Mouse (Mus musculus): ENCODE results near the gene Nfatc2. TPM values are rescaled to one million over a fixed set of nuclear protein-coding genes. Genes with fewer than 3 reads are reported as not detected.
A peak's percentile ranks its signal among the peaks of the same experiment; 100 is the strongest.

Nfatc2 gene
- polyA plus RNA-seq, 1 experiment: 15.3 TPM

- no peak overlapping the region for H3K4me3 ChIP-seq (ENCODE audit: extremely low read depth, insufficient read depth, insufficient read length)
- TF ChIP-seq POLR2A (IDR thresholded peaks at IDR 0.05; ENCODE audit: low read depth, low read length) (no peak), CTCF (IDR thresholded peaks at IDR 0.05; ENCODE audit: extremely low read depth, insufficient read depth, insufficient read length, insufficient replicate concordance) (peak; percentile 66; the same call in 1 of the 2 replicates)
- DNase-seq (ENCODE audit: low read depth in 1 of 2, low spot score in 2 of 2): peak in 1 of 2 experiments; percentile 57
- no peaks in the 10 kb centered on the region for H3K36me3 ChIP-seq (ENCODE audit: control insufficient read depth, insufficient read depth, low read length)
- H3K27me3 ChIP-seq (ENCODE audit: control insufficient read depth, insufficient read depth, low read length): no peaks in the 10 kb centered on the region
- no peak overlapping the region for H3K27ac ChIP-seq (ENCODE audit: insufficient read depth, low read length)
- WGBS: 21% methylated on average over 4 of the region's 4 CpGs
- H3K4me1 ChIP-seq (ENCODE audit: control insufficient read depth, insufficient read depth, insufficient read length): peaks cover 5% of the 10 kb centered on the region; the same call in 1 of the 2 replicates
Measured at GRCm38 (mm10) chr2:168469032-168469431, 132.4 kb downstream of the Nfatc2 start.

GRCm38 (mm10) chr2:168467166-168467565 is 134.3 kb downstream of the Nfatc2 start:
- Histone ChIP-seq H3K4me3 (ENCODE audit: extremely low read depth, insufficient read depth, insufficient read length) (no peak overlapping the region), H3K36me3 (ENCODE audit: control insufficient read depth, insufficient read depth, low read length) (no peaks in the 10 kb centered on the region), H3K4me1 (ENCODE audit: control insufficient read depth, insufficient read depth, insufficient read length) (no peaks in the 10 kb centered on the region), H3K27me3 (ENCODE audit: control insufficient read depth, insufficient read depth, low read length) (no peaks in the 10 kb centered on the region), H3K27ac (ENCODE audit: insufficient read depth, low read length) (no peak overlapping the region)
- TF ChIP-seq CTCF (IDR thresholded peaks at IDR 0.05; ENCODE audit: extremely low read depth, insufficient read depth, insufficient read length, insufficient replicate concordance) (no peak), POLR2A (IDR thresholded peaks at IDR 0.05; ENCODE audit: low read depth, low read length) (no peak)
- 88% methylated on average over 5 of the region's 5 CpGs for WGBS
- DNase-seq (ENCODE audit: low read depth in 1 of 2, low spot score in 2 of 2): no peak

GRCm38 (mm10) chr2:168466066-168466465 is 135.4 kb downstream of the Nfatc2 start:
- TF ChIP-seq CTCF (IDR thresholded peaks at IDR 0.05; ENCODE audit: extremely low read depth, insufficient read depth, insufficient read length, insufficient replicate concordance) (no peak), POLR2A (IDR thresholded peaks at IDR 0.05; ENCODE audit: low read depth, low read length) (no peak)
- no peak overlapping the region for H3K4me3 ChIP-seq (ENCODE audit: extremely low read depth, insufficient read depth, insufficient read length)
- no peaks in the 10 kb centered on the region for H3K4me1 ChIP-seq (ENCODE audit: control insufficient read depth, insufficient read depth, insufficient read length)
- H3K27me3 ChIP-seq (ENCODE audit: control insufficient read depth, insufficient read depth, low read length): no peaks in the 10 kb centered on the region
- H3K36me3 ChIP-seq (ENCODE audit: control insufficient read depth, insufficient read depth, low read length): no peaks in the 10 kb centered on the region
- DNase-seq (ENCODE audit: low read depth in 1 of 2, low spot score in 2 of 2): no peak
- 78% methylated on average over 9 of the region's 9 CpGs for WGBS
- no peak overlapping the region for H3K27ac ChIP-seq (ENCODE audit: insufficient read depth, low read length)

GRCm38 (mm10) chr2:168465646-168466045 is 135.8 kb downstream of the Nfatc2 start:
- DNase-seq (ENCODE audit: low read depth in 1 of 2, low spot score in 2 of 2): no peak
- 78% methylated on average over 5 of the region's 5 CpGs for WGBS
- H3K27me3 ChIP-seq (ENCODE audit: control insufficient read depth, insufficient read depth, low read length): no peaks in the 10 kb centered on the region
- no peaks in the 10 kb centered on the region for H3K36me3 ChIP-seq (ENCODE audit: control insufficient read depth, insufficient read depth, low read length)
- H3K27ac ChIP-seq (ENCODE audit: insufficient read depth, low read length): no peak overlapping the region
- no peak overlapping the region for H3K4me3 ChIP-seq (ENCODE audit: extremely low read depth, insufficient read depth, insufficient read length)
- no peak for TF ChIP-seq POLR2A (IDR thresholded peaks at IDR 0.05; ENCODE audit: low read depth, low read length)
- TF ChIP-seq CTCF (IDR thresholded peaks at IDR 0.05; ENCODE audit: extremely low read depth, insufficient read depth, insufficient read length, insufficient replicate concordance): no peak
- no peaks in the 10 kb centered on the region for H3K4me1 ChIP-seq (ENCODE audit: control insufficient read depth, insufficient read depth, insufficient read length)

- no peaks in the 10 kb centered on the region for H3K36me3 ChIP-seq (ENCODE audit: control insufficient read depth, insufficient read depth, low read length)
- H3K4me3 ChIP-seq (ENCODE audit: extremely low read depth, insufficient read depth, insufficient read length): no peak overlapping the region
- no peaks in the 10 kb centered on the region for H3K4me1 ChIP-seq (ENCODE audit: control insufficient read depth, insufficient read depth, insufficient read length)
- TF ChIP-seq CTCF (IDR thresholded peaks at IDR 0.05; ENCODE audit: extremely low read depth, insufficient read depth, insufficient read length, insufficient replicate concordance) (no peak), POLR2A (IDR thresholded peaks at IDR 0.05; ENCODE audit: low read depth, low read length) (no peak)
- DNase-seq (ENCODE audit: low read depth in 1 of 2, low spot score in 2 of 2): no peak
- H3K27me3 ChIP-seq (ENCODE audit: control insufficient read depth, insufficient read depth, low read length): no peaks in the 10 kb centered on the region
- H3K27ac ChIP-seq (ENCODE audit: insufficient read depth, low read length): no peak overlapping the region
- 79% methylated on average over 9 of the region's 9 CpGs for WGBS
Measured at GRCm38 (mm10) chr2:168461865-168462264, 139.6 kb downstream of the Nfatc2 start.

GRCm38 (mm10) chr2:168459627-168460026 is 141.8 kb downstream of the Nfatc2 start:
- 83% methylated on average over 5 of the region's 5 CpGs for WGBS
- Histone ChIP-seq H3K4me3 (ENCODE audit: extremely low read depth, insufficient read depth, insufficient read length) (no peak overlapping the region), H3K4me1 (ENCODE audit: control insufficient read depth, insufficient read depth, insufficient read length) (no peaks in the 10 kb centered on the region), H3K27me3 (ENCODE audit: control insufficient read depth, insufficient read depth, low read length) (no peaks in the 10 kb centered on the region), H3K36me3 (ENCODE audit: control insufficient read depth, insufficient read depth, low read length) (no peaks in the 10 kb centered on the region), H3K27ac (ENCODE audit: insufficient read depth, low read length) (no peak overlapping the region)
- no peak for DNase-seq (ENCODE audit: low read depth in 1 of 2, low spot score in 2 of 2)
- no peak for TF ChIP-seq CTCF (IDR thresholded peaks at IDR 0.05; ENCODE audit: extremely low read depth, insufficient read depth, insufficient read length, insufficient replicate concordance)
- no peak for TF ChIP-seq POLR2A (IDR thresholded peaks at IDR 0.05; ENCODE audit: low read depth, low read length)

GRCm38 (mm10) chr2:168458583-168458982 is 142.9 kb downstream of the Nfatc2 start:
- H3K4me1 ChIP-seq (ENCODE audit: control insufficient read depth, insufficient read depth, insufficient read length): no peaks in the 10 kb centered on the region
- H3K27ac ChIP-seq (ENCODE audit: insufficient read depth, low read length): no peak overlapping the region
- DNase-seq (ENCODE audit: low read depth in 1 of 2, low spot score in 2 of 2): no peak
- H3K4me3 ChIP-seq (ENCODE audit: extremely low read depth, insufficient read depth, insufficient read length): no peak overlapping the region
- H3K36me3 ChIP-seq (ENCODE audit: control insufficient read depth, insufficient read depth, low read length): no peaks in the 10 kb centered on the region
- TF ChIP-seq POLR2A (IDR thresholded peaks at IDR 0.05; ENCODE audit: low read depth, low read length) (no peak), CTCF (IDR thresholded peaks at IDR 0.05; ENCODE audit: extremely low read depth, insufficient read depth, insufficient read length, insufficient replicate concordance) (no peak)
- H3K27me3 ChIP-seq (ENCODE audit: control insufficient read depth, insufficient read depth, low read length): no peaks in the 10 kb centered on the region
- WGBS: 94% methylated on average over 9 of the region's 9 CpGs

Data from spleen, adult 2 months (tissue).